In genomic region chr16:67124811-67125210, GRCm38 (mm10) we compare ENCODE assay signal across 16 mouse cellular contexts.
DNase-seq lines count a peak whose midpoint lies in the region; ATAC-seq and TF ChIP-seq lines count a peak whose summit lies in the region.
"Had no signal": no experiment of that assay in that cellular context is flagged by ENCODE, and none has a peak within 500 bp of the region (broad histone marks: within the 10 kb centered on the region; RNA-seq: fewer than 3 reads in every experiment).

No protein-coding gene starts in this region.

- no peak overlapping the region for H3K27ac ChIP-seq in hindbrain, postnatal 0 days
- no peak overlapping the region for H3K27ac ChIP-seq in hindbrain, embryonic 10.5 days
- H3K27ac ChIP-seq: embryonic facial prominence, embryonic 15.5 days; heart, adult 2 months; hindbrain, embryonic 12.5 days; kidney, embryonic 15.5 days; neural tube, embryonic 12.5 days had no signal

- no peaks in the 10 kb centered on the region for H3K9me3 ChIP-seq in hindbrain, postnatal 0 days (ENCODE audit: low read length)
- no peaks in the 10 kb centered on the region for H3K9me3 ChIP-seq in hindbrain, embryonic 10.5 days
- H3K9me3 ChIP-seq: embryonic facial prominence, embryonic 15.5 days; hindbrain, embryonic 12.5 days; kidney, embryonic 15.5 days; neural tube, embryonic 12.5 days had no signal

- ATAC-seq in hindbrain, postnatal 0 days = peak; percentile 66; the same call in 1 of the 2 replicates
- ATAC-seq: intestine, embryonic 16.5 days had no signal

- no peak for TF ChIP-seq CTCF in hindbrain, postnatal 0 days (IDR thresholded peaks at IDR 0.05; ENCODE audit: low read depth)
- no peak for TF ChIP-seq CTCF in brain, embryonic 14.5 days (IDR thresholded peaks at IDR 0.05; ENCODE audit: borderline replicate concordance, extremely low read depth, insufficient read depth, insufficient read length)
- no peak for TF ChIP-seq CTCF in lung, adult 2 months (IDR thresholded peaks at IDR 0.05; ENCODE audit: insufficient read depth, low read length)

- H3K4me2 ChIP-seq in hindbrain, postnatal 0 days (ENCODE audit: low read depth, low read length) = no peak overlapping the region
- H3K4me2 ChIP-seq: embryonic facial prominence, embryonic 15.5 days; hindbrain, embryonic 12.5 days; kidney, embryonic 15.5 days; neural tube, embryonic 12.5 days had no signal

- no peak overlapping the region for H3K9ac ChIP-seq in hindbrain, postnatal 0 days (replicated peaks; ENCODE audit: low read length)
- H3K9ac ChIP-seq: embryonic facial prominence, embryonic 15.5 days; hindbrain, embryonic 12.5 days; kidney, embryonic 15.5 days; neural tube, embryonic 12.5 days had no signal

- no peak overlapping the region for H3K4me3 ChIP-seq in hindbrain, postnatal 0 days (ENCODE audit: low read length)
- H3K4me3 ChIP-seq in hindbrain, embryonic 10.5 days = no peak overlapping the region
- H3K4me3 ChIP-seq in lung, adult 2 months (replicated peaks; ENCODE audit: extremely low read depth, low read depth, low read length) = no peak overlapping the region
- H3K4me3 ChIP-seq: embryonic facial prominence, embryonic 15.5 days; heart, adult 2 months; hindbrain, embryonic 12.5 days; kidney, embryonic 15.5 days; neural tube, embryonic 12.5 days had no signal

- no peaks in the 10 kb centered on the region for H3K36me3 ChIP-seq in hindbrain, postnatal 0 days (ENCODE audit: insufficient read depth, low read length)
- H3K36me3 ChIP-seq in hindbrain, embryonic 10.5 days = no peaks in the 10 kb centered on the region
- H3K36me3 ChIP-seq: embryonic facial prominence, embryonic 15.5 days; hindbrain, embryonic 12.5 days; kidney, embryonic 15.5 days; neural tube, embryonic 12.5 days had no signal

- peak; percentile 54 for DNase-seq in hindbrain, postnatal 0 days (ENCODE audit: low spot score)
- no peak for DNase-seq in hindbrain, embryonic 10.5 days (ENCODE audit: low spot score)
- DNase-seq in brain, embryonic 14.5 days (ENCODE audit: low read depth) = peak; percentile 75
- DNase-seq in cerebellum, adult 11-12 months = peak; percentile 82
- peak; percentile 65 to 76 for DNase-seq in cerebellum, postnatal 25 days
- no peak for DNase-seq in right cerebral cortex, postnatal 25 days
- no peak for DNase-seq in lung, adult 2 months
- DNase-seq: gastrocnemius, postnatal 10 days; heart, adult 2 months; lung, adult 18-20 months; lung, postnatal 36 days had no signal

- no peak for TF ChIP-seq POLR2A in brain, embryonic 14.5 days (IDR thresholded peaks at IDR 0.05; ENCODE audit: borderline replicate concordance, extremely low read depth, insufficient read depth, insufficient read length, poor library complexity, severe bottlenecking)
- TF ChIP-seq POLR2A in lung, adult 2 months (IDR thresholded peaks at IDR 0.05; ENCODE audit: borderline replicate concordance, extremely low read depth, low read depth, low read length) = no peak

- H3K27me3 ChIP-seq in hindbrain, postnatal 0 days (ENCODE audit: insufficient read depth, low read length) = no peaks in the 10 kb centered on the region
- H3K27me3 ChIP-seq in hindbrain, embryonic 10.5 days (ENCODE audit: insufficient read depth, poor library complexity, severe bottlenecking) = no peaks in the 10 kb centered on the region
- H3K27me3 ChIP-seq: embryonic facial prominence, embryonic 15.5 days; hindbrain, embryonic 12.5 days; kidney, embryonic 15.5 days; neural tube, embryonic 12.5 days had no signal

- WGBS in hindbrain, postnatal 0 days = 56% methylated on average over 4 of the region's 4 CpGs
- 85% methylated on average over 4 of the region's 4 CpGs for WGBS in hindbrain, embryonic 10.5 days
- 61% methylated on average over 4 of the region's 4 CpGs for WGBS in lung, adult 2 months

- no peaks in the 10 kb centered on the region for H3K4me1 ChIP-seq in hindbrain, postnatal 0 days (ENCODE audit: insufficient read depth, low read length)
- no peaks in the 10 kb centered on the region for H3K4me1 ChIP-seq in hindbrain, embryonic 10.5 days (replicated peaks)
- H3K4me1 ChIP-seq in lung, adult 2 months (ENCODE audit: control insufficient read depth, insufficient read depth, low read length) = no peaks in the 10 kb centered on the region
- H3K4me1 ChIP-seq: embryonic facial prominence, embryonic 15.5 days; hindbrain, embryonic 12.5 days; kidney, embryonic 15.5 days; neural tube, embryonic 12.5 days had no signal

Comparison
In these comparisons a context has a peak if more than half of its experiments do, and no peak if none do; other contexts are left out.
1. DNase-seq: peak in hindbrain, postnatal 0 days (single experiment), brain, embryonic 14.5 days (single experiment), cerebellum, adult 11-12 months (single experiment) and cerebellum, postnatal 25 days (2 of 2); none in hindbrain, embryonic 10.5 days (single experiment), right cerebral cortex, postnatal 25 days (single experiment) and lung, adult 2 months (single experiment).